Mouse (Mus musculus): ENCODE results near the gene Dctn1.

DNA sequence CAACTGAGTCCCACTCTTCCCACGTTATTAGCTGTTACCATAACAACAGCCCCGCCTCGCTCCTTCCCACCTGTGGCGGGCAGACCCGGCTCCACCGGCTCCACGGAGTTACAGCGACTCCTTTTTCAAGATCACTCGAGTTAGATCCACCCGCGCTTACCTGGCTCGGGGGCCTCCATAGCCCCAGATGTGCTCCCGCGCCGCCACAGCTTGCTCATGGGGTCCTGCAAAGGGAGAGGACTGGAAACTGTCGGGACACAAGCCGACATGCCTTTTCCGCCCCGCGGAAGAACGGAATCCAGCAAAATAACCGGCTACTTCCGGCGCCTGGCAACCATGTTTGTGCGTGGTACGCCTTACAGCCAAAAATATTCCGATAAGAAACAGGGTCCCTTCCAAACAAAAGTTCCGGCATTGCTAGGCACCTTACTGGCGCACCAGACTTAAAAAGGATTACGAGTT lies 40.8 kb upstream of the Dctn1 start:
- TF ChIP-seq CTCF (IDR thresholded peaks at IDR 0.05) (no peak), EP300 (IDR thresholded peaks at IDR 0.05) (peak; percentile 62)
